Mouse (Mus musculus): Measurements from ENCODE around the gene Casq2. TPM values are rescaled to one million over a fixed set of nuclear protein-coding genes. Genes with fewer than 3 reads are reported as not detected.
A peak's percentile ranks its signal among the peaks of the same experiment; 100 is the strongest.

Casq2 gene
- polyA plus RNA-seq, 1 experiment from 2014 or later = 13.5 TPM

DNA sequence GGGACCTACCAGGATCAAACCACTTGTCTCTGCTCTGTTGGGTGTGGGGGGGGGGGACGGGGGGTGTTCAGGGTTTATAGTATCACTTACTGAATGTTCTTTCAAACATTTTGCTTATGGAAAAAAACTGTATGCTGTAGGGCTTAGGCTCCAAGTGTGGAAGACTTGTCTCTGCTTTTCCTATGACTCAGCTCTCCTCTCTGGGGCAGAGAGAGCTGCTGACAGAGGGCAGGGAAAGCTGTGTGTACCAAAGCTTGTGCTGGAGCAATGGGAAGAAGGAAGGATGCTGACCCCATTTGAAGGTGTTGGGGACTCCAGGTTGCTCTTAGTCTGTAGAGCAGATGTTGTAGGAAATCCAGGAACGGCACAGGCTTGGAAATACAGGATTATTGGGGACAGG is 55.2 kb downstream of the Casq2 start:
- no peak for ATAC-seq (ENCODE audit: borderline replicate concordance, extremely low read depth, low FRiP score, low TSS enrichment)
- Histone ChIP-seq H3K9me3 (no peaks in the 10 kb centered on the region), H3K9ac (no peak overlapping the region), H3K4me1 (peaks cover 7% of the 10 kb centered on the region; the same call in 1 of the 2 replicates), H3K4me2 (no peak overlapping the region), H3K4me3 (no peak overlapping the region), H3K27ac (no peak overlapping the region), H3K27me3 (no peaks in the 10 kb centered on the region; the same call in 1 of the 2 replicates), H3K36me3 (no peaks in the 10 kb centered on the region)
- 76% methylated on average over 2 of the region's 2 CpGs for WGBS

DNA sequence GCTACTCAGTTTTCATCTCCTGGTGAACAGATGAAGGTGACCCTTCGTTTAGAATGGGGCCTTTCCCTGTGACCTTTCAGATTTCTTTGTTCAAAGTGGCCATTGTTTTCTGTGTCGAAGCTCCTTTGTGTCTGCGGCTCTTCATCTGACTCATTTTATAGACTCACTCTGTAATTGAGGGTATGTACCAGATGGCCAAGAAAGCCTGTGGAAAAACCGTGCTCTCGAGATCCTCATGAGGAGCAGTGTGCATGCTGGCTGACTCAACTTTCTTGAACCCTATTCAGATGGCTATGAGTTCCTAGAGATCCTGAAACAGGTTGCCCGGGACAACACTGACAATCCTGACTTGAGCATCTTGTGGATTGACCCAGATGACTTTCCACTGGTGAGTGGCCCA is 55.7 kb downstream of the Casq2 start:
- peaks cover 2% of the 10 kb centered on the region; the same call in 1 of the 2 replicates for H3K4me1 ChIP-seq
- H3K27ac ChIP-seq = no peak overlapping the region
- H3K36me3 ChIP-seq = no peaks in the 10 kb centered on the region
- no peak overlapping the region for H3K9ac ChIP-seq
- ATAC-seq (ENCODE audit: borderline replicate concordance, extremely low read depth, low FRiP score, low TSS enrichment) = no peak
- no peaks in the 10 kb centered on the region; the same call in 1 of the 2 replicates for H3K27me3 ChIP-seq
- no peak overlapping the region for H3K4me3 ChIP-seq
- no peaks in the 10 kb centered on the region for H3K9me3 ChIP-seq
- WGBS = 79% methylated on average over 6 of the region's 6 CpGs
- no peak overlapping the region for H3K4me2 ChIP-seq

DNA sequence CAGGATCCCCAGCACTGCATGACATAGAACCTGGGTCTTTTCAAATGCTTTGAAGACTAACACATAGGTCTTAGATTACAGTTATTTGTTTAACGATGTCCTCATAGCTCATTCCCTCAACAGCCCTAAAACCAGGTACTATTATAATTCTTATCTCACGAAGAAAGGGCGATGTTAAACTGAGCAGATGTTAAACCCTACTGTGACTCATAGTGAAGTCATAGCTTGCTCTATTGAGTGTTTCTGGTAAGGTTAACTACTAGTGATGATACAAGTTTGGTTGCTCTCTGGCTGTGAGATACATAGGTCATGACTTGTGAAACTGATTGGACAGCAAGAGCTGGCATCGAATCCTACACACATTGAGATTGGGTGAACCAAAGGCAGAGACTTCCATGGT is 56.7 kb downstream of the Casq2 start:
- ATAC-seq (ENCODE audit: borderline replicate concordance, extremely low read depth, low FRiP score, low TSS enrichment) = no peak
- H3K27ac ChIP-seq = no peak overlapping the region
- H3K36me3 ChIP-seq = no peaks in the 10 kb centered on the region
- H3K27me3 ChIP-seq = no peaks in the 10 kb centered on the region; the same call in 1 of the 2 replicates
- no peaks in the 10 kb centered on the region for H3K9me3 ChIP-seq
- no peak overlapping the region for H3K4me3 ChIP-seq
- WGBS = 95% methylated on average over 4 of the region's 4 CpGs
- no peak overlapping the region for H3K9ac ChIP-seq
- H3K4me1 ChIP-seq = no peaks in the 10 kb centered on the region
- no peak overlapping the region for H3K4me2 ChIP-seq

DNA sequence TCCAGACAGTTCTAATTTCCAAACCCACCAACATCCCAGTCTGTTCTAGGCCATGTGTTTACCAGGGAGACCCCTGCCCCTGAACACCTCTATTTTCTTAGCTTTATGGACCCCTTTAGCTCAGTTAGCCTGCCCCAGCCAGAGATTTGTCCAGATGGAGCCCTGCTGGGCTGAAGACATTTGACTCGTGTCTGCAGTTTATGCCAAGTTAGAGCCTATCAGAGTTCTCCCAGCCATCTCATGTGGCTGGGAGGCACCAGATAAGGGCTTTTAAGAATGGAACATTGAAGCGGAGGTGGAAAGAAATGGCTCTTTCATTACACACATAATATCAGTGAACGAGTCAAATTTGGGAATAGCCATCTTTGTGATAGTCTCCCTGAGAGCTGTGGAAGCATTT is 57.3 kb downstream of the Casq2 start:
- H3K27ac ChIP-seq = no peak overlapping the region
- no peak overlapping the region for H3K4me3 ChIP-seq
- H3K9me3 ChIP-seq = no peaks in the 10 kb centered on the region
- H3K4me1 ChIP-seq = no peaks in the 10 kb centered on the region
- no peaks in the 10 kb centered on the region; the same call in 1 of the 2 replicates for H3K27me3 ChIP-seq
- no peak overlapping the region for H3K4me2 ChIP-seq
- H3K9ac ChIP-seq = no peak overlapping the region
- WGBS = 70% methylated on average over 3 of the region's 3 CpGs
- H3K36me3 ChIP-seq = no peaks in the 10 kb centered on the region
- no peak for ATAC-seq (ENCODE audit: borderline replicate concordance, extremely low read depth, low FRiP score, low TSS enrichment)

DNA sequence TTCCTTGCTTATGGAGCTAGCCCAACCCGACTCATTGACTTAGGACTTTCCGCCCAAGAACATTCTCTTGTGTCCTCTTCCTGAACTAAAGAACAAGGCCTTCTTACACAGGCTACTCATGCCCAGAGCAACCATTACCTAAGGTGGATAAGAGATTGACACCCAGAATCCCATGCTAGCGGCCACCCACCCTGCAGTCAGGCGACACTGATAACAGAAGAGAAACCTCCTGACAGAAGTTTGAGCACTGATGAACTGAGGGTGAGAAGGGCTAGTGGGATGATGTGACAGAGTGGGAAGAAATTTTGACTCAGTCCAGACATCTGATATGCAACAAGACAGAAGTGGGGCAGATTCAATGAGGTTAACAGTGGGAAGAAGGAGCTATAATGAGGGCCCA is 58.2 kb downstream of the Casq2 start:
- Histone ChIP-seq H3K9ac (no peak overlapping the region), H3K27ac (no peak overlapping the region), H3K4me2 (no peak overlapping the region), H3K9me3 (no peaks in the 10 kb centered on the region), H3K36me3 (no peaks in the 10 kb centered on the region), H3K27me3 (no peaks in the 10 kb centered on the region; the same call in 1 of the 2 replicates), H3K4me1 (peaks cover 7% of the 10 kb centered on the region), H3K4me3 (no peak overlapping the region)
- ATAC-seq (ENCODE audit: borderline replicate concordance, extremely low read depth, low FRiP score, low TSS enrichment) = no peak
- 89% methylated on average over 4 of the region's 4 CpGs for WGBS

DNA sequence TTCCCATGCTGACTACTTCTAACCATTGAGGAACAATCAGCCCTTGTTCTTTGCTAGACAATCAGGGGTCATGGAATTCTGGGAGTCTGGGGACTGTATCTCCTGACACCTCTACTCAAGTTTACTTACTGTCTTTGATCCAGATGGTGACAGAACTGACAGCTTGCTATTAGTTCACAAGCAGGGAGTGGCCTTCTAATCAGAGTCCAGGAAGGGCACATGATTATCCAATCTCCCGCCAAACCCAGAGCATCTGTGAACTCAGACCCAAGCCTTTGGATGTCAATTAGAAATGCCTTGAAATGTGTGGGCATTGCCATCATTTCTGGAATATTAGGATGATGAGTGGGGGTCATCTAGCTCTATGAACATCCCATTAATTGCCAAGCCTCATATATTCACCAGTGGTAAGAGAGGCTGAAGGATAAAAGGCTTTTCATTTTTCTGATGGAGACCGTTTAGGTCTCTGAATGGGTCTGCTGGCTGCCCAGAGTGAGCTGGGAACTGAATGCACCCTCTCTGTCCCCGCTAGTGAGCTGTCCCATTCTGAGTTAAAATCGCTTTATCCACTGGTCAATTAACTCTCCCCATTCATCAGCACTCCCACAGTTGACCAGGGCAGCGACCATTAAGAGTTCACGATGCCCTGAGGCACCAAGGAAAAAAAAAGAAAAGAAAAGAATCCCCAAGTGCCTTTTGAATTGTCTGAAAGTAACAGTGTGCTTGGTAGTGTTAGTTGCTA is 59.6 kb downstream of the Casq2 start:
- peaks cover 12% of the 10 kb centered on the region for H3K4me1 ChIP-seq
- 65% methylated on average over 6 of the region's 6 CpGs for whole genome bisulfite sequencing
- no peak overlapping the region for H3K4me2 ChIP-seq

DNA sequence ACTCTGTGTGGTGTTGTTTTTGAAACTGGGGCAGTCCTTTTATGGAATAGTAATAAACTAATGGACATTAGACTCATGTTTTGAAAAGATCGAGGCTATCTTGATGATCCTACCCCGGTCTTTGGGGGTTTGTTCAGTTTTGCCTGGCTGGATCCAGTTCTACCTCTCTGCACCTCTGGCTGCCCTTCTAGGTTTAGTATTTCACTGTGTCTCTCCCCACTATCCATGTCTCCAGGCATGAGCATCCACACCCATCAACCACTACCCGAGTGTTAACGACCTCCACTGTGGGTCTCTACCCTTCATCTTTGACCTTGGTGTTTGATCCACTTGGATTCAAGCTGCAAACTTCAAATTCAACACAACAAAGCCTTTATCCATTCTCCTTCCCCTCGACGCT is 60.2 kb downstream of the Casq2 start:
- Histone ChIP-seq H3K9ac (no peak overlapping the region), H3K4me2 (no peak overlapping the region), H3K4me3 (no peak overlapping the region), H3K36me3 (no peaks in the 10 kb centered on the region), H3K27ac (no peak overlapping the region), H3K9me3 (no peaks in the 10 kb centered on the region), H3K4me1 (peaks cover 12% of the 10 kb centered on the region), H3K27me3 (no peaks in the 10 kb centered on the region; the same call in 1 of the 2 replicates)
- ATAC-seq (ENCODE audit: borderline replicate concordance, extremely low read depth, low FRiP score, low TSS enrichment) = no peak
- 85% methylated on average over 6 of the region's 6 CpGs for WGBS

More for the DNA sequence above, 59.6 kb downstream of the Casq2 start:
- H3K9me3 ChIP-seq = no peaks in the 10 kb centered on the region
- no peak overlapping the region for H3K9ac ChIP-seq
- no peak overlapping the region for H3K4me3 ChIP-seq
- no peak for ATAC-seq (ENCODE audit: borderline replicate concordance, extremely low read depth, low FRiP score, low TSS enrichment)
- H3K36me3 ChIP-seq = no peaks in the 10 kb centered on the region
- no peaks in the 10 kb centered on the region; the same call in 1 of the 2 replicates for H3K27me3 ChIP-seq
- no peak overlapping the region for H3K27ac ChIP-seq

DNA sequence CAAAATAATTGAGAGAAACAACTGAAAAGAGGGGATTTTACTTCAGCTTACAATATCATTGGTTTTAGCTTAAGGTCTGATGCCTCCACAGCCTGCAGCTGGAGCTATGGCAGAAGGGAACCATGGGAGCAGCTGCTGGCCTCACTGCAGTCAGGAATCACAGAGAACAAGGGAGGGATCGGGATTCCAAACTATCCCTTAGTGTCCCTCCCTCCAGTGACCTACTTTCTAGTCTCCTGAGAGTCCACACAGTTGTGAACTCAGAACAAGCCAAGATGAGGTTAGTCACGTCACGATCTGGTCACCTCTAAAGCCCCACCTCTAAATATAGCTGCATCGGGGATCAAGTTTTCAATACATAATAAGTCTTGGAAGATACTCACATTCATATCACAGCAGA is 61.0 kb downstream of the Casq2 start:
- Histone ChIP-seq H3K9me3 (no peaks in the 10 kb centered on the region), H3K4me2 (no peak overlapping the region), H3K4me1 (peaks cover 12% of the 10 kb centered on the region), H3K4me3 (no peak overlapping the region), H3K36me3 (no peaks in the 10 kb centered on the region), H3K27me3 (no peaks in the 10 kb centered on the region; the same call in 1 of the 2 replicates), H3K27ac (no peak overlapping the region), H3K9ac (no peak overlapping the region)
- no peak for ATAC-seq (ENCODE audit: borderline replicate concordance, extremely low read depth, low FRiP score, low TSS enrichment)
- WGBS = 77% methylated on average over 4 of the region's 4 CpGs

DNA sequence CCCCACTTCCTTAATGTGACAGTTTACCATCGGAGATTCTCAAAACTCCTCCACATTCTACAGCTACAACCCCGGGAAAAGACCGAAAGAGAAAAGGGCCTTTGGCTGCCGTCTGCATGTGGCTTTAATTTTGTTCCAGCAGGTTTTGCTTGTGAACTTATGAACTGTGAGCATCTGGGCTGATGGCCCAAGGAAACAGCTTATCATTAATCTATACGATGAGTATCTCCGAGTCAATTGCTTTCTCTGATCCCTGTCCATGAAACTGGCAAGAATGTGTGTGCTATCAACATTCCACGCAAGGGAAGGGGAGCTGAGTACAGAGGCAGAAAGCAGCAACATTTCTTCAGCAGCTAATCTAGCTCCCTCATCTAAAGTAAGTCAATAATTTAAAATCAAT is 63.7 kb downstream of the Casq2 start:
- Histone ChIP-seq H3K4me3 (no peak overlapping the region), H3K27ac (no peak overlapping the region), H3K4me2 (no peak overlapping the region), H3K27me3 (no peaks in the 10 kb centered on the region; the same call in 1 of the 2 replicates), H3K9ac (no peak overlapping the region), H3K36me3 (no peaks in the 10 kb centered on the region), H3K9me3 (no peaks in the 10 kb centered on the region), H3K4me1 (peaks cover 15% of the 10 kb centered on the region)
- 19% methylated on average over 7 of the region's 7 CpGs for WGBS
- peak; percentile 39; the same call in 1 of the 2 replicates for ATAC-seq (ENCODE audit: borderline replicate concordance, extremely low read depth, low FRiP score, low TSS enrichment)

DNA sequence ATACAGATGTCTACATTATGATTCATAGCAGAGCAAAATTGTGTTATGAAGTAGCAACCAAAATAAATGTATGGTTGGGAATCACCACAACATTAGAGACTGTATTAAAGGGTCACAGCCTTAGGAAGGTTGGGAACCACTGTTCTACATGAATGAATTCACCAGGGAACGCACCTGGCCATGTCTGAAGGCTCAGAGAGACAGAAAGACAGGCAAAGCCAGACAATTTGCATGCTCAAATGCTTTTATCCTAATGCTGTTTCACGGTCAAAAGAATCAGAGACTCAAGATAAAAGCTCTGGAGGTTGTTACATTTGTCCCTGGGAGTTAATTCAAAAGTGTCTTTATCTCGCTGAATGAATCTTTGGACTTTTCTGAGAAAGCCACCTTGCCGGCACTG is 65.6 kb downstream of the Casq2 start:
- no peaks in the 10 kb centered on the region; the same call in 1 of the 2 replicates for H3K27me3 ChIP-seq

DNA sequence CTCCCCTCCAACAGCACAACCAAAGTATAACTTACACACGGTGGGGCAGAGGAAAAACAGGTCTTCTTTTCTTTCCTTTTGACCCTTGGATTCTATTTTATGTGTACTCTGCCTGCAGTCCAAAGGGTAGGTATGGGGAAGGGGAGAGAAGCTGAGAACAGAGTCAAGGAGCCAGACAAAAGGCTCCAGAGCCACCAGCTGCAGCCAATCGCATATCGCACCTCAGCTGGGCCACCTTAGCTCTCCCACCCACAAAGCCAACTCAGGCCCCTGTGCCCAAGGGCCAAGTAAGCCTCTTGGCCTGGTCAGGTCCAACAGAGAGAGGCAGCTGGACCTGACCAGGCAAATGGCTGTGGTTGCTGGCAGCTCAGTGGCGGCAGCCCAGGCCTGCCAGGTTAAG is 66.3 kb downstream of the Casq2 start:
- peak overlapping the region; percentile 40 for H3K4me2 ChIP-seq
- 0 out of 2 replicates have a peak overlapping the region, but pooled peaks have one; percentile 9 for H3K4me3 ChIP-seq
- peak; percentile 9; the same call in 1 of the 2 replicates for ATAC-seq (ENCODE audit: borderline replicate concordance, extremely low read depth, low FRiP score, low TSS enrichment)
- H3K4me1 ChIP-seq = peaks cover 15% of the 10 kb centered on the region
- 0 out of 2 replicates have a peak overlapping the region, but pooled peaks have one; percentile 16 for H3K9ac ChIP-seq
- peak overlapping the region; percentile 93 for H3K27ac ChIP-seq
- H3K9me3 ChIP-seq = no peaks in the 10 kb centered on the region
- no peaks in the 10 kb centered on the region; the same call in 1 of the 2 replicates for H3K36me3 ChIP-seq
- no peaks in the 10 kb centered on the region; the same call in 1 of the 2 replicates for H3K27me3 ChIP-seq
- WGBS = 44% methylated on average over 4 of the region's 4 CpGs

More for the DNA sequence above, 65.6 kb downstream of the Casq2 start:
- Histone ChIP-seq H3K4me2 (no peak overlapping the region), H3K9ac (no peak overlapping the region), H3K36me3 (no peaks in the 10 kb centered on the region; the same call in 1 of the 2 replicates), H3K4me3 (no peak overlapping the region), H3K9me3 (no peaks in the 10 kb centered on the region), H3K27ac (peak overlapping the region; percentile 93), H3K4me1 (peaks cover 15% of the 10 kb centered on the region)
- 66% methylated on average over 4 of the region's 4 CpGs for WGBS
- no peak for ATAC-seq (ENCODE audit: borderline replicate concordance, extremely low read depth, low FRiP score, low TSS enrichment)

DNA sequence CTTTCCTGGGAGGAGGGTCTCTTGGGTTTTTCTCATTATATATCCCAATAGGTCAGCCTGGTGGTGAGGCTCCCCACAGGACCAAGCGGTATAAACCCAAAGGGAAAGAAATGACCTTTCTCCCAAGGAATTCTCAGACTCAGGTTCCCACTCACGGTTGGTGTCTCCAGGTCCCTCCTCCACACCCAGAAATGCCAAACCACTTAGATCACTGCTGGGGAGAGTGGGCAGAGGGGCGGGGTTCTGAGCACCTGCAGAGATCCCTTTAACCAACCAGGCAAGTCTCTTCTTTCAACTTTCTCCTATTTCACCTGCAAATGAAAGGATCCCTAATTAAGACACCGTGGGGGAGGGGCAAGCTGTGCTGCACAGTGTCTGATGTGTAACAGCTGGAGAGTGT is 66.7 kb downstream of the Casq2 start:
- 31% methylated on average over 4 of the region's 4 CpGs for WGBS
- ATAC-seq (ENCODE audit: borderline replicate concordance, extremely low read depth, low FRiP score, low TSS enrichment) = peak; percentile 59

More for the DNA sequence above, 66.7 kb downstream of the Casq2 start:
- peaks cover 15% of the 10 kb centered on the region for H3K4me1 ChIP-seq
- H3K9ac ChIP-seq = 0 out of 2 replicates have a peak overlapping the region, but pooled peaks have one; percentile 16
- no peaks in the 10 kb centered on the region; the same call in 1 of the 2 replicates for H3K27me3 ChIP-seq
- no peaks in the 10 kb centered on the region; the same call in 1 of the 2 replicates for H3K36me3 ChIP-seq
- peak overlapping the region; percentile 40 for H3K4me2 ChIP-seq
- no peaks in the 10 kb centered on the region for H3K9me3 ChIP-seq
- H3K4me3 ChIP-seq = 0 out of 2 replicates have a peak overlapping the region, but pooled peaks have one; percentile 9
- H3K27ac ChIP-seq = peak overlapping the region; percentile 93
